Mouse (Mus musculus) small intestine, adult 10 weeks (tissue): Measurements from ENCODE around the gene Sars. TPM values are rescaled to one million over a fixed set of nuclear protein-coding genes. Genes with fewer than 3 reads are reported as not detected.

Experiments used
- polyA plus RNA-seq: library from polyadenylated mRNA; stranded (reverse); fragments of 350-450 nt; fragmentation: Illumina TruSeq; extraction: RNeasy Lipid Tissue Mini Kit (QIAGEN cat#74804); gene quantifications from one replicate; pipeline ENCODE4 v1.2.3, GENCODE M21; 2014; ENCODE audit warnings: low replicate concordance

Gene Sars
- 6.9 TPM for polyA plus RNA-seq

GRCm38 (mm10) chr3:108444698-108445365, at the start of gene Sars:
Sars (minus strand) TSS chr3:108445209.

DNA sequence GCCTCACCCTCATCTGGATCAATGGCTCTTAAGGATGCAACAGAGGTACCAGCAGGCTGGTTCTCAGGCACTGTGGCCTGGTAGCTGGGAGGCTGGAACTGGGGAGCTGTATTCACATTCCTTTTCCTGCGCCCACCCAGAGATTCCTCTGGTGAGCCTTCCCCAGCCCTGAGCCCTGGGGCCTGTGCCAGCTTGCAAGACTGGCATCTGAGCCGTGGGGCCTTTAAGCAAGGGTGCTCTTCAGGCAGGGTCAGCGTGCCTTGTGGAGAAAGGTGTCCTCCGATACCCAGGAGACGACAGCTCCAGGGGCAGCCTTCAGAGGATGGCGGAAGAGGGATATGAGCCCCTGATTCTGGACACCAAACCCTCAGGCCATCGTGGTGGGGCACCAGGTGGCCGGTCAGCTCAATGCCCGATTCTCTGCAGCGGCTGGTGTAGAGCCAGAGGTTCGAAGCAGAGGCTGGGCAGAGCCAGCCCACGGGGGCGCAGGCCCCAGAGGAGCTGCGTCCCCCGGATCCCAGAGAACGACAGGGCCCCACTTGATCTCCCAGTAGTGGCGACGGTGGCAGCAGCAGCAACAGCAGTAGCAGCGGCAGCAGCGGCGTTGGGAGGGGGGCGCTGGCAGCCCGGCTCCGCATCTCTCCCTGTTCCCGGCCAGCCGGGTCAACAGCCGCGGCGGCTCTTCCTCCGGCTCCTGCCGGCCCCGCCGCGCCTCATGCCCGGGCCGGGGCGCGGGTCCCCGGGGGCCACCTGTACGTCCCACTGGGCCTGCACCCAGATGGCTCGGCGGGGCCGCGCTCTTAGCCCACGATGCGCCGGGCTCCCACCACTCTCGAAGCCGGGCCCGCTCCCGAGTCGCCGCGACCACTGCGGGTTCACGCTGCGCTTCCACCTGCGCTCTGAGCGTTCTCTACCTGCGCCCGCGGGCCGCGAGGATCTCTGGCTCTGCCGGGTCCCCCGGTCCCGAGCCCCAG, 29.9 kb downstream of the Sars start, which contains the start of gene Celsr2:
Celsr2 (minus strand) TSS at position 696 of the 974 bp plus-strand sequence.

GRCm38 (mm10) chr3:108383485-108384354, 61.3 kb downstream of the Sars start, which contains the start of gene Psrc1:
Psrc1 (plus strand) TSS chr3:108383839.

Other genes starting within 250 kb of the Sars start
- 7.5 TPM for gene Cyb561d1, start 244.0 kb downstream of the Sars start, polyA plus RNA-seq
- gene Atxn7l2, start 234.3 kb downstream of the Sars start, polyA plus RNA-seq, result 2.3 TPM
- 3.5 TPM for gene Sypl2, start 218.6 kb downstream of the Sars start, polyA plus RNA-seq
- gene Psma5, start 188.3 kb downstream of the Sars start, polyA plus RNA-seq, result 99.9 TPM
- gene Sort1, start 161.1 kb downstream of the Sars start, polyA plus RNA-seq, result 34.5 TPM
- not detected for gene Mybphl, start 80.3 kb downstream of the Sars start, polyA plus RNA-seq
- not detected for gene Psrc1, start 61.4 kb downstream of the Sars start, polyA plus RNA-seq
- gene Celsr2, start 29.7 kb downstream of the Sars start, polyA plus RNA-seq, result 0.15 TPM
- gene 1700013F07Rik, start 88.9 kb upstream of the Sars start, polyA plus RNA-seq, result not detected
- 10.1 TPM for gene 5330417C22Rik, start 91.3 kb upstream of the Sars start, polyA plus RNA-seq
- gene Tmem167b, start 117.3 kb upstream of the Sars start, polyA plus RNA-seq, result 72.1 TPM
- gene Taf13, start 126.5 kb upstream of the Sars start, polyA plus RNA-seq, result 79.9 TPM
- gene Wdr47, start 146.1 kb upstream of the Sars start, polyA plus RNA-seq, result 9.8 TPM
- 32.2 TPM for gene Clcc1, start 208.7 kb upstream of the Sars start, polyA plus RNA-seq